Mouse (Mus musculus): ENCODE results near the gene Cbl. TPM values are rescaled to one million over a fixed set of nuclear protein-coding genes. Genes with fewer than 3 reads are reported as not detected.

Cbl gene
- total RNA-seq, 2 experiments from 2014 or later, result 9.2 to 9.4 TPM

DNA sequence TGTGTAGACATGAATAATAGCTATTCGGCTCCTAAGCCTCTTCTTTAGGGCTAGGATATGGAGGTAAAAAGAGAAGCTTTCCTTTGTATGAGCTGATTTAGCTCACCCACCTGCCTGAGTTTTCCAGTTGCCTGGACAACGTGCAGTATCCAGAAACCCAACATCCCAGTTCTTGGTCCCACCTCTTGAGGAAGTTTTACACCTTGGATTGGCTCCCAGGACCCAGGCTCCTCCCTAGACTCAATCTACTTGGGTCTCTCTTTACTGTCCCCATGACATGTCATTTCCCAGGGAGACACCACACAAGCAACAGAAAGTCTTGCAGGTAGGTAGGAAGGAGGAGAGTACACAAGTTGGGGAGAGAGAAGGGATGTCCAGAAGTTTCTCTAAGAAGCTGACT lies 6.5 kb upstream of the Cbl start, which contains the start of gene Ccdc153:
TSS of gene Ccdc153 (plus strand) at position 278 of the 400 bp plus-strand sequence.
- DNase-seq, result no peak

GRCm38 (mm10) chr9:44239447-44239846 lies 5.6 kb upstream of the Cbl start:
- no peak for DNase-seq

DNA sequence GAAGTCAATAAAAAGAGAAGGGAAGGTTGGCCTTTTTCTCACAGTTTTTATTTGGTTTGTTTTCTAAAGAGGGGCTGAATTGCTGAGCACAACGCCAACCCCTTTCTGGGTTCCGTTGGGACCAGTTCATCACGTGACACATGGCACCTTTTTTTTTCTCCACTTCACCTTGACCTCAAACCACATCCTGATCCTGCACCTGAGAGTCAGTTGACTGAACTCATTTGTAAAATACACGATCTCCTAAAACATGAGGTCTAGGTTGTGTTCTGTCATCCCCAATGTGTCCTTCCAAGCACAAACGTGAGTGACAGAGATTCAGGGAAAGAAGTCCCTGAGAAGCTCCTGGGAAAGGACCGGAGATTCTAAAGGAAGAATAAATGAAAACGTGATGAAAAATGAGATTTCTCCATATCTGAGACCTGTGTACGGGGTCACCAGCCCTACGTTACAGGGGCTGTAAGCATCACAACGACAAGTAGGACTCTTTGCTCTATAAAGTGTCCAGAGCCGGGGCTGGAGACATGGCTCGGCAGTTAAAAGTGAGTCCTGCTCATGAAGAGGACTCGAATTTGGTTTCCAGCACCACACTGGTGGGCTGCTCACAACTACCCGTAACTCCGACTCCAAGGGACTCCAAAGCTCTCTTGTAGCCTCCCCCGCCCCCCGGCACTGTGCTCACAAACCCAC lies 4.8 kb upstream of the Cbl start:
- DNase-seq, result no peak

GRCm38 (mm10) chr9:44237128-44237527 lies 3.3 kb upstream of the Cbl start:
- no peak for DNase-seq

DNA sequence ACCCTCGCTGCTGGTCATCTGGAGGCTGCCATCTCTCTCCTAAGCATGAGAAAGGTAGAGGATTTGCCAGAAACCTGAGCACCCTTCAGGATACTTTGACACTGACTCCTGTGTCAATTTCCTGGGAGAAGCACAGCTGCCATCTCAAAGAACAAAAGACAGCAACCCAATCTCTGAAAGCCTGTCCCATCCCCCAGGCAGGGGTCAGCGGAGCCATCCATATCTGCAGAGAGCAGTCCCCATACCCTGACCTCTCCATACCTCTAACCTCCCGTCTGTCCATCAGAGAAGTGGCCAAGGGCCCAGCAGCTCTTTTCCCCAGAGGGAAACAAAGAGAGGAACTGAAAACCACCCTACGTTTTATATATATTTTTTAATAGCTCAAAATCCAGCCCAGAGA lies 2.8 kb upstream of the Cbl start:
- no peak for DNase-seq

- DNase-seq, result peak; percentile 54
Observed at GRCm38 (mm10) chr9:44234479-44235427, 904 bp upstream of the Cbl start.

- no peak for DNase-seq
Observed at GRCm38 (mm10) chr9:44233021-44233801, 638 bp downstream of the Cbl start.

- DNase-seq, result no peak
Observed at GRCm38 (mm10) chr9:44231609-44232008, 2.2 kb downstream of the Cbl start.

GRCm38 (mm10) chr9:44225993-44226392 lies 7.9 kb downstream of the Cbl start:
- DNase-seq, result no peak

DNA sequence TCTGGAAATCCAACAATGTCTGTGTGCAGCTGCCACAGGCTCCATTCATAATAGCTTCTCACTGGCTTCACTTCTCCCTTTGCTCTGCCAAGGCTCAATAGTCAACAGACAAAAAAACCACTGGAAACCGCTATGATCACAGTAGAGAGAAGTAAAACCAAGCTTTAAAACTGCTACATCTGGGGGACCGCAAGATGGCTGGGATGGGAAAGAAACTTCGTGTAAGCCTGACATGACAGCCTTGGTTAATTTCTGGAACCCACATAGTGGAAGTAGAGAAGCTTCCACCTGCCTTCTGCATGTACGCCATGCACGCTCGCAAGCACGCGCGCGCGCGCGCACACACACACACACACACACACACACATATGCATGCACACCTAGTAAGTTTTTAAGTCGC lies 20.3 kb downstream of the Cbl start:
- DNase-seq, result no peak

GRCm38 (mm10) chr9:44212406-44212805 lies 21.4 kb downstream of the Cbl start:
- DNase-seq, result no peak

DNA sequence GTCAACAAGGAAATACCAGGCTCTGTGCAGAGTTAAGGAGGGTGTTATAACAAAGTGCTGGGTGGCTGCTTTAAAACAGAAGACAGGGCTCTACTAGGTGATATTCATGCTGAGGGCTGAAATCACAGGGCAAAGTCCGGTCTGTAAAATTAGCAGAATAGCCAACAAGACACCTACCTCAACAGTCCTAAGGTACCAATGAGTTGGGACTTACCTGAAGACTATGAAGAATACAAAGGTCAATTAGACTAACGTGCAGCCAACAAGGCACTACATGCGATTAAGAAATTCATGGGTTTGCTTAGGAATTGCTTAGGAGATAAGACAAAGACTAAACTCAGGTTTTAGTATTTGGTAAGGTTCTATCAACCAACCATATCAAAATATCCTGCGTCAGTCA lies 24.4 kb downstream of the Cbl start:
- no peak for DNase-seq

- DNase-seq, result no peak
Observed at GRCm38 (mm10) chr9:44207840-44208239, 26.0 kb downstream of the Cbl start.

DNA sequence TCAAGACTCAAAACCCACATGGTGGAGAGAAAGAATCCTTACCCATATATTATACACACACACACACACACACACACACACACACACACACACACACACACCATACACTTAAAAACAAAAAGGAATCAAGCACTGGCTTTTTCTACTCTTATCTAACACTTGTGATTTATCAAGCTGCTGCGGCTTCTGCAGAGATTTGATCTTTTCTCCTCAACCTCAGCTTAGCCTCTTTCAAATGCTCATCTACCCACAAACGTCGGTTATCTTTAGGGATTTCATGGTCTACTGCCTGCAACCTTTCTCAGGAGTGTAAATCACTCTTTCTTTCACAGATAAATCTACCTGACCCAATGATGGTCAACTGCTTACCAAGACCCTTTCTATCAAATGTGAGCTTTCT lies 33.4 kb downstream of the Cbl start:
- DNase-seq, result no peak

- DNase-seq, result no peak
Observed at GRCm38 (mm10) chr9:44199580-44199979, 34.3 kb downstream of the Cbl start.

DNA sequence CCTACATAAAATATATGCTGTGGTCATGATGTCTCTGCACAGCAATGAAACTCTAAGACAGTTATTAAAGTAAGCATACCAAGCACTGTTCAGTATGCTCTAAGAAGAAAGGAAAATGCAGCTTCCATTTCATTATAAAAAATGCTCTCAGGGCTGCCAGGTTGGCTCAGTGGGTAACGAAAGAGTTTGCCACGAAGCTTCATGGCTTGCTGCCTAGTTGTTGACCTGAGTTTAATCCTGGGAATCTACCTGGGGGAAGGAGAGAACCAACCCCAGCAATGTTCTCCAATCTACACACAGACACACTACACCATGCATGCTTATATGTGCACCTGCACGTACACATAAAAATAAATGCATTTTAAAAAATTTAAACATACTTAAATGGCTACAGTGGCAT lies 34.7 kb downstream of the Cbl start:
- no peak for DNase-seq

GRCm38 (mm10) chr9:44196354-44196753 lies 37.5 kb downstream of the Cbl start:
- DNase-seq, result no peak

GRCm38 (mm10) chr9:44194000-44194399 lies 39.8 kb downstream of the Cbl start:
- no peak for DNase-seq

- DNase-seq, result no peak
Observed at GRCm38 (mm10) chr9:44192794-44193193, 41.1 kb downstream of the Cbl start.

DNA sequence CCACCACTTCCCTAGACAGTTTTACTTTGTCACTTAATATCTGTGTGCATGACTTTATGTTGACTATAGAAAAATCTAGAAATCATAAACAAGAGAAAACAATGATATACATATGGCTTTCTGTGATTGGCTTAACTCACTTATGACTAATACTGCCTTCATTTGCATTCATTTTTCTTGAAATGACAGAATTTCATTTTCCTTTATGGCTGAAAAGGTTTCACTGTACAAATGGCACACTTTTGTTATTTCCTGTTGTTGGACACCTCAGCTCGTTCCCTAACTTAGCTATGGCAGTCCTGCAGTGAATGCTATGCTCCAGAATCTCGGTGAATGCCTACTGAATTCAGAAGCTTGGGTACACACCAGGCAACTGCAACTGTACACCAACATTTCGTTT lies 41.5 kb downstream of the Cbl start:
- no peak for DNase-seq

DNA sequence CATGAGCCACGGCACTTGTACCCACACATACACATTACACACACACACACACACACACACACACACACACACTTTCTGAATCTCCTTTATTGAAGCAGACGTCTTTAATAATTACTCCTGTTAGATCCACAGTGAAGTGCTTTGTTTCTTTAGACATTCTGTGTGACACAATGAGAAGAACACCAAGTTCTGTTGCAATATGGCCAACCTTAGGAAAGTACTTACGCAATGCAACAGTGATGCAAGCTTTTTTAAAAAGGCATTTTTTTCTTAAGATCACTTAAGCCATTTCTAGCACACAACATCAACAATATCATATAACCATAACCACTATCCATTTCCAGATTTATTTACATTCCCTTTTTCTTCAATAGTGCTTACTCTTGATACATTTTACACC lies 42.7 kb downstream of the Cbl start:
- DNase-seq, result no peak

DNA sequence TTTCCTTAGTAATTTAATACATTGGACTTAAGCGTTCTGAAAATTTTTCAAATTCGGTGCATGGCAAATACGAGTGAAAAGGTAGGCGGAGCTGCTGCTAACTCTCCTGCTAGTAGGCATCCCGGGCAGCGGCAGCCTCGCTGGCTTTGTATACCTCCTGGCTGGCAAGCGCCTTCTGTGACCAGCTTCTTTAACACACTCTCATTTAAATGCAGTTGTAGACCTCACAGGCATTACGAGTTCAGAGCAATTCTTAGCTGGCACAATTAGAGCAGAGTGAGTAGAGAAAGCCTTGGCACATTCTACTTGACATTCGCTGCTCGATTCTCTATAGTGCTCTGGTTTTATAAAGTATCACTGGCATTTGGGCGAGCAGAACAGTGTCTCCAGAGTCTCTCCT lies 45.6 kb downstream of the Cbl start:
- no peak for DNase-seq

- DNase-seq, result no peak
Observed at GRCm38 (mm10) chr9:44182260-44182659, 51.6 kb downstream of the Cbl start.
